ENCODE assay signal across 1 mouse cellular context in the genomic region with DNA sequence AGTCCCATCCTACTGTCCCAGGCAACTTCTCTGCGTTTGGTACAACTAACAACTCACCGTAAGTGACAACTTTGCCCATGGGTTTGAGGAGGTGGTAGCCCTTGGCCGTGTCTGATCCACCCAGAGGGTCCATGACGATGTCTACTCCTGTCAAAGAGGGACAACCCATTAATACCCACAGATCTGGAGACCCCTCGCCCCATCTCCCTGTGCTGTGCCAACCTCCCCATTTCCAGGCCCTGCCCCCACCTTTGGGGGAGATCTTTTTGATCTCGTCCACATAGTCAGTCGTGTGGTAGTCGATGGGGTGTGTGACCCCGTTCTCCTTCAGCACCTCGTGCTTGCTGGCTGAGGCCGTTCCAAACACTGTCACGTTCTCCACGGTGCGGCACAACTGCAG.
TF ChIP-seq lines count a peak whose summit lies in the region.

No protein-coding gene starts in this region.

TF ChIP-seq in MEL, 35 proteins besides CTCF, POLR2A, EP300 and RAD21:
- TF ChIP-seq GABPA (IDR thresholded peaks at IDR 0.05; ENCODE audit: low read depth, low read length) = no peak
- TF ChIP-seq ETS1 (IDR thresholded peaks at IDR 0.05; ENCODE audit: low read depth, low read length) = no peak
- no peak for TF ChIP-seq ELF1 (IDR thresholded peaks at IDR 0.05; ENCODE audit: low read depth, low read length)
- TF ChIP-seq POLR2AphosphoS5 (IDR thresholded peaks at IDR 0.05; ENCODE audit: borderline replicate concordance, low read depth, low read length) = no peak
- no peak for TF ChIP-seq KAT2A (conservative IDR thresholded peaks at IDR 0.05; ENCODE audit: low read depth, low read length)
TF ChIP-seq in MEL: peak in this region for 0.
